Mouse (Mus musculus) bone marrow, adult 2 months (tissue): ENCODE results near the gene Ofcc1.

ENCODE experiments used
- CTCF ChIP-seq: fragments of 200-500 bp; IDR thresholded peaks from 2 replicates; pipeline ENCODE4 v1.5.1; 2011; ENCODE audit warnings: low read length, control low read depth; ENCODE audit not compliant: control insufficient read depth, insufficient read depth
- POLR2A ChIP-seq: fragments of 200-500 bp; IDR thresholded peaks from 2 replicates; pipeline ENCODE4 v1.6.1; 2011; ENCODE audit warnings: low read depth, mild to moderate bottlenecking, control low read depth, low read length, borderline replicate concordance; ENCODE audit not compliant: control insufficient read depth

DNA sequence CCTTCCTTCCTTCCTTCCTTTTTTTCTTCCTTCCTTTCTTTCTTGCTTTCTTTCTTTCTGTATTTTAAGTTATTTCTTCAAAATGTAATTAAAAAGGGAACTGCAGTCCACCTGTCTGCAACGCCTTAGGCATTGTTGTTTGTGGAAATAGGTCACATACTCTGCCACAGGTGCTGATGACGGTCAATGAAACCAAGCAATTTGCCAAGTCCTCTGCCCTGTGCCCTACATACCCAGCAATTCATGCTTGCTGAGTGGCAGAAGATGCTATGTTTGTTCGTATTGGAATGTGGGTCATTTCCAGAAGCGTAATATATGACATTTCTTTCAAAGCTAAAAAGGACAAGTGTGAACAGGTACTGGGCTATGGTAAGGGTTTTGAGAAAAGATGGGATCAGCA lies 285.0 kb downstream of the Ofcc1 start:
- TF ChIP-seq POLR2A, result no peak
- TF ChIP-seq CTCF, result no peak
